Mouse (Mus musculus) liver, embryonic 14.5 days (tissue): ENCODE data around the gene Kmo. TPM values are rescaled to one million over a fixed set of nuclear protein-coding genes. Genes with fewer than 3 reads are reported as not detected.

ENCODE experiments used
- ATAC-seq: fragments of 200-750 bp; cut with Nextera tagmentation; 2 replicates; pipeline ENCODE4 v1.8.0; 2017; ENCODE audit warnings: moderate number of reproducible peaks, mild to moderate bottlenecking, moderate library complexity; ENCODE audit not compliant: insufficient read depth
- DNase-seq, 3 experiments: peaks; one replicate each; pipeline ENCODE4 v3.0.0-alpha.2; 2012 to 2013; ENCODE audit warnings: low read depth in 3 of 3, low spot score in 3 of 3
- H3K27ac ChIP-seq: fragments of 300-500 bp; sonication (generic); 2 replicates; pipeline ENCODE4 v1.5.1; 2014; ENCODE audit warnings: moderate library complexity, mild to moderate bottlenecking, control low read depth, inconsistent platforms
- H3K27me3 ChIP-seq: fragments of 300-500 bp; sonication (generic); 2 replicates; pipeline ENCODE4 v1.6.1; 2014; ENCODE audit warnings: mild to moderate bottlenecking, low read length, moderate library complexity; ENCODE audit not compliant: control insufficient read depth, insufficient read depth
- H3K36me3 ChIP-seq: fragments of 300-500 bp; sonication (generic); replicated peaks from 2 replicates; pipeline ENCODE4 v1.6.1; 2014; ENCODE audit warnings: low read depth; ENCODE audit not compliant: control insufficient read depth, insufficient read depth
- H3K4me1 ChIP-seq, 2 experiments: fragments of 200-500 bp in 1 of 2; fragments of 300-500 bp in 1 of 2; sonication (generic) in 1 of 2; replicated peaks; 2 replicates each; pipeline ENCODE4 v1.6.1; 2012 to 2014; ENCODE audit warnings: antibody characterized with exemption in 1 of 2, inconsistent platforms in 1 of 2, low read length in 1 of 2; ENCODE audit not compliant: control insufficient read depth in 2 of 2, insufficient read depth in 2 of 2
- H3K4me2 ChIP-seq: fragments of 300-500 bp; sonication (generic); 2 replicates; pipeline ENCODE4 v1.6.1; 2014; ENCODE audit warnings: low read depth, mild to moderate bottlenecking, control low read depth, moderate library complexity
- H3K4me3 ChIP-seq, 2 experiments: fragments of 200-500 bp in 1 of 2; fragments of 300-500 bp in 1 of 2; sonication (generic) in 1 of 2; 2 replicates each; pipeline ENCODE4 v1.5.1; 2012 to 2014; ENCODE audit warnings: low read depth in 2 of 2, low read length in 2 of 2, mild to moderate bottlenecking in 2 of 2, control low read depth in 1 of 2, inconsistent platforms in 1 of 2, moderate library complexity in 1 of 2; ENCODE audit not compliant: insufficient read depth in 1 of 2
- H3K9ac ChIP-seq: fragments of 300-500 bp; sonication (generic); replicated peaks from 2 replicates; pipeline ENCODE4 v1.6.1; 2014; ENCODE audit warnings: mild to moderate bottlenecking, control low read depth, moderate library complexity
- H3K9me3 ChIP-seq: fragments of 300-500 bp; sonication (generic); 2 replicates; pipeline ENCODE4 v1.6.1; 2016; ENCODE audit warnings: low read length, mixed read lengths; ENCODE audit not compliant: control insufficient read depth
- CTCF ChIP-seq: IDR thresholded peaks from 2 replicates; pipeline ENCODE4 v1.5.1; 2016; ENCODE audit warnings: antibody characterized with exemption, low read depth, control low read depth
- EP300 ChIP-seq: IDR thresholded peaks from 2 replicates; pipeline ENCODE4 v1.6.1; 2016; ENCODE audit warnings: antibody characterized with exemption, low read depth
- WGBS: fragments of 180-500 bp; shearing (Covaris S2); extraction: QIAGEN DNeasy Blood & Tissue Kit; methylation state at CpG from one replicate; pipeline ENCODE4 v1.1.7; 2014; ENCODE audit not compliant: insufficient replicate concordance; 5-methylcytosine and 5-hydroxymethylcytosine counted together
- polyA plus RNA-seq, 2 experiments: library from polyadenylated mRNA; depleted of rRNA in 1 of 2; stranded (reverse) in 1 of 2; unstranded in 1 of 2; fragments of >200 nt; fragmentation: Nextera tagmentation in 1 of 2; extraction: Ambion mirVana in 1 of 2; gene quantifications; 2 replicates each; pipeline versions ENCODE4 v1.2.1 to v1.2.3; 2012 to 2014

Kmo gene
- polyA plus RNA-seq (2012; rRNA removed) (4.1 and 5.8 TPM in 2 replicates), polyA plus RNA-seq (2014; fragmentation: Nextera tagmentation; extraction: Ambion mirVana) (9.4 and 9.7 TPM in 2 replicates)

DNA sequence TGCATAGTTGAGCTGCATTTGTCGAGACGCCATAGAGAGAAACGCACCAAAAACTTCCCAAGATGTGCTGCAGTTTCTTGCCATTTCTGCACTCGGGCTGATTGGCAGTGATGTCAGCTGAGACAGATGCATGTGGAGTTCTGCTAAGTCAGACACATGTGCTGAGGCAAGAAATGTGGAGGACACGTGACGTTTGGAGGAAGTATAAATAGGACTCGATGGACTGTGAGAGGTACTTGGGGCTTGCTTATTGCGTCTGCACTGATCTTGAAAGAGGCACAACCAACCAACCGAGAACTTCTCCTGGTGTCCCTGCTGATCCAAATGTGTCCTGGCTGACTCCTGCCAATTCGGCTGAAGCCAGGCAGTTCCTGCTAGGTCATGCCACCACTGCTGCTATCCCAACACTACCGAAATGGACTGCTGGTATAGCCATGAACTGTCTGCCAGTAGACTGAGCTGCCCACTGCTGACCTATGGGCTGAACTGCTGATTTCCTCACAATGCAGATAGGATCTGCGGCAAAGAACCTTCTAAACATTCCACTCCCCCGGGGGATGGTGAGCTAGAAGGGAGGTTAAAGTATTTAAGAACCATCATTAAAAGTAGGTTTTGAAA, at the start of gene Kmo:
Gene Kmo (plus strand): TSS at position 568 of the 618 bp plus-strand sequence.
- Histone ChIP-seq H3K4me2 (no peak within 1 kb of the TSS), H3K4me3 (no peak within 1 kb of the TSS), H3K9me3 (no peaks in the 10 kb centered on the region), H3K27ac (no peak within 1 kb of the TSS), H3K36me3 (no peaks in the 10 kb centered on the region; the same call in 1 of the 2 replicates), H3K9ac (no peak within 1 kb of the TSS), H3K4me1 (peaks cover 0 to 8% of the 10 kb centered on the region in 2 experiments; a peak in 1 of 4 replicates), H3K27me3 (no peaks in the 10 kb centered on the region)
- ATAC-seq (no peak), DNase-seq (no peak)
- 78% methylated on average over 13 of the region's 13 CpGs for WGBS
- TF ChIP-seq CTCF (no peak), EP300 (no peak)

DNA sequence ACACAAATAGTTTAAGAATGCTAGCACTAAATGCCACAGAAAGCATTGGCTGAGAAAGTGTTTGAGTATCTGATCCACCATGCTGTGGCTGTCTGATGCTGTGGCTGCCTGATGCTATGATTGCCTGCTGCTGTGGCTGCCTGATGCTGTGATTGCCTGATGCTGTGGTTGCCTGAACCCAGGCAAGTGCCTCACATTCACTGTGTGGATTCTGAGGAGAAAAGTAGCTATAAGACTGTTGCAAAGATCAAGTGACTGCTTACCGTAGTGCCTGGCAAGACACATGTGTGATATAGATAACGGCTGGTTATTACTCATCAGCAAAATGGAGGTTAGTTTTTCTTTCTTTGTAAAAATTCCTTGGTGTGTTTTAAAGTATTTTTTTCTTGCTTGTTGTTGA, 46.1 kb upstream of the Kmo start:
- H3K4me1 ChIP-seq = no peaks in the 10 kb centered on the region
- no peaks in the 10 kb centered on the region for H3K9me3 ChIP-seq
- H3K4me2 ChIP-seq = no peak overlapping the region
- H3K27me3 ChIP-seq = no peaks in the 10 kb centered on the region
- 48% methylated on average over 2 of the region's 2 CpGs for WGBS
- no peak overlapping the region for H3K9ac ChIP-seq
- ATAC-seq (no peak), DNase-seq (no peak)
- no peaks in the 10 kb centered on the region for H3K36me3 ChIP-seq
- H3K27ac ChIP-seq = no peak overlapping the region
- no peak overlapping the region for H3K4me3 ChIP-seq
- no peak for TF ChIP-seq CTCF
- no peak for TF ChIP-seq EP300

DNA sequence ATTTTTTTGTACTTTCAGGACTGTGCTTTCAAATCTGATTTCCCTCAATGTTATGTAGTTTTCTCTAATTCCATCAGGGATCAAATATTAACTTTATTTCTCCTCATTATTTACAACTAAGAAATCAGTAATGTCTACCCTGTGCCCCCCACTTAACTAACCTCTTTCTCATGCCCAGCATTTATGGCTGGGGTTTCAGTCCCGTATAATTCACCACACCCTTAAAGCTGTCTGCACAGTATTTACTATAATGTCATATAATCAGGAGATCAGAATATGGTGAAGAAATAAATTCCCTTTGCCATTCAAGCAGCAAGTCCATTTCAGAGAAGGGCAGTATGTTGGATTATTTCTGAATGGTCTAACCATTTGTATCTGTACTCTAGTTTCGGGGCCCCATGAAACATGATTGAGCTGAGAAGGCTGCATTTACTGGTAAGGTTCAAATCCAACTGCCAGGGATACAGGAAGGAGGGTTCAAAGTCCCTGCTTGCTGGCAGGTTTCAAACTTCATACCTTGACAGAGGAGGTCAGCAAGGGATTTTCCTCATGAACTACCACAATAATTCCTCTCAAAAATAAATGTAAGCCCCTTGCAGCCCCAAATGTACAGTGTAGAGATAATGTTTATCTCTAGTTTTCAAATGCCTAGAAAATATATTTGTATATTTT, 41.6 kb upstream of the Kmo start:
- Histone ChIP-seq H3K4me3 (no peak overlapping the region), H3K27ac (no peak overlapping the region), H3K36me3 (no peaks in the 10 kb centered on the region), H3K27me3 (no peaks in the 10 kb centered on the region), H3K4me2 (no peak overlapping the region), H3K9ac (no peak overlapping the region), H3K4me1 (no peaks in the 10 kb centered on the region), H3K9me3 (no peaks in the 10 kb centered on the region)
- no peak for DNase-seq
- no peak for TF ChIP-seq CTCF
- no peak for TF ChIP-seq EP300
- WGBS = 55% methylated on average over 2 of the region's 2 CpGs
- ATAC-seq = no peak

DNA sequence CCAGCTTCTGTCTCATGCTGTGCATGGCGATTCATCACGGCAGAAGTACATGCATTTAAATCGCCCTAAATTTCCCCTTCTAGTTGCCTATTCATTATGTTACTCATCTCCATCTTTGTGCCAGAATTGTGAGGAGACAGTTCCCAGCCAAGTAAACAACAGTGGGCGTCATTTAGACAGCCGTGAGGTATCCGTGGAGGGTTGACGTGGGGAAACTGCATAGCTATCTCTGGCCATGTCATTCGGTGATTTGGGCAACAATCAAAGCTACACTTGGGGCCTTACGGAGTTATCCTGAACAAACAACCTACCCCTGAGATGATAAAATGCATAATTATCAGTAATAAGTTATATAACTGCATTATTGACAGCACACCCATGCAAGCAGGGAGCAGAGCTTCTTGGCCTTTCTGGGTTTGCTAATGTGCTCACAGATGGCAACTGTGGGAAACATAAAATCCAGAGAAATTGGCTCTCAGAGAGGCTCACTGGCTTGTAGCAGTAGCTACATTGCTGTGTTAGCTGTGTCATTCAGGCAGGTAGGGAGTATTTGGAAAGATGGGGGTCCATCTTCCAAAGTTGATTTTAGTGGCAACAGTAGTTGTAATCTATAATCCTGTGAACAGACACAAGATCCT, 40.5 kb upstream of the Kmo start:
- Histone ChIP-seq H3K9ac (no peak overlapping the region), H3K9me3 (no peaks in the 10 kb centered on the region), H3K27me3 (no peaks in the 10 kb centered on the region), H3K36me3 (no peaks in the 10 kb centered on the region), H3K27ac (no peak overlapping the region), H3K4me3 (no peak overlapping the region), H3K4me2 (no peak overlapping the region), H3K4me1 (no peaks in the 10 kb centered on the region)
- DNase-seq = no peak
- ATAC-seq = no peak
- TF ChIP-seq CTCF (no peak), EP300 (no peak)
- WGBS = 64% methylated on average over 9 of the region's 9 CpGs

GRCm38 (mm10) chr1:175580346-175580745, 39.8 kb upstream of the Kmo start:
- Histone ChIP-seq H3K4me3 (no peak overlapping the region), H3K9ac (no peak overlapping the region), H3K36me3 (no peaks in the 10 kb centered on the region), H3K27ac (no peak overlapping the region), H3K4me1 (no peaks in the 10 kb centered on the region), H3K9me3 (no peaks in the 10 kb centered on the region), H3K27me3 (no peaks in the 10 kb centered on the region), H3K4me2 (no peak overlapping the region)
- ATAC-seq = no peak
- DNase-seq = no peak
- 64% methylated on average over 7 of the region's 7 CpGs for WGBS
- no peak for TF ChIP-seq EP300
- no peak for TF ChIP-seq CTCF
